Mouse (Mus musculus) cerebellum, postnatal 14 days (tissue): ENCODE measurements around the gene Mei1.
"Not testable (repeated sequence)": the region's sequence is repeated elsewhere in the genome, so short reads cannot be mapped to it uniquely, and the experiment has no call there.

ENCODE experiments used
- DNase-seq, 2 experiments: peaks; one replicate each; pipeline ENCODE4 v3.0.0; 2021; ENCODE audit warnings: mixed read lengths in 2 of 2

Mei1 gene

DNA sequence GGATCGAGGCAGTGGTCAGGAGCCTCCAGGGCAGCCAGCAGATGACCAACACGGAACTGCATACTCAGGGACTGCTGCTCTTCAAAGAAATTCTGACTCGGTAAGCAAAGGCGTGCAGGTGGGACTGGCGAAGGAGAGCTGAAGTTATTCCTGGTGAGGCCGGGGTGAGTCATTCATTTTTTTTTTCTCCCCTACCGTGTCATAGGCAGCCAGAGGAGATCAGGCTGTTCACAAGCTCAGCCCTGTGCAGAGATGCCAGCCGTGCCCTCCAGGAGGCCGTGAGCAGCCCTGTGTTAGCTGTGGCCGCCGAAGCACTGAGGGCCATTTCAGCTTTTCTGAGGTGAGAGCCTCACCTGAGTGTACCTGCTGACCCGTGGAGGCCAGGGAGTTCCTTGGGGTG is 16.3 kb downstream of the Mei1 start:
- DNase-seq, result no peak

DNA sequence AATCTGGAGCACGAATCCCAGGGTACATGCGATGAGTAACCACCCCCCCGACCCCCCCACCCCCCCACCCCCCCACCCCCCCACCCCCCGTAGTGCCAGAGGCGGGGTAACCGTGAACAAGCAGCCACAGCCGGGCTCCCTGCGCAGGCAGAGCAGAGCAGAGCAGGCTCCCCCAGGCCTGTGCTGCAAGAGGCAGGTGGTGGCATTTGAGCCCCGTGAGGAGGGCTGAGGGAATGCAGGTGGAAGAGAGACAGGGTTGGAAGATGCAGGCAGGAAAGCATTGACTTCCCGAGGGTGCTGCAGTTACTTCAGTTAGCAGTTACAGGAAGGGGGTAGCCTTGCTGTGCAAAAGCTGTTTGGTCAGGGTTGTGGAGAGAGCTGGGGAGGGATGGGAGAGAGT is 17.5 kb downstream of the Mei1 start:
- peak in 1 of 2 experiments; percentile 52 for DNase-seq

DNA sequence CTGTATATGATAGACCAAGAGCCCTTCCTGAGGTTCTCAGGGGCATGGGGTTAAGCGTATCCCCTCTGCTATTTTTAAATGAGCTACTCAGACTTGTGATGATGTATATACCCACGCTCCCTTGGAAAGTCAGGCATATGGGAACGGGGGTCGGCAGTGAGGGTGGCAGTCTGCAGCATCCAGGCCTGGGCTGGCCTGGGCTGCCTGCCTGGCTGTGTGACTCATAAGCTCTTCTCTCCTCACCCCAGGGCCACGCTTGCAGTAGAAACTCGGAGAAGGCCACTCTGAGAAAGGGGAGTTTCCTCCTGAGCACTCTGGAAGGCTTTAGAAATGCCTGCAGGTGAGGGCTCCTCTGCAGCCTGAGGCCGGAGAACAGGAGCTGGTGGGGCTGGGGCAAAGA is 21.3 kb downstream of the Mei1 start:
- DNase-seq, result no peak

DNA sequence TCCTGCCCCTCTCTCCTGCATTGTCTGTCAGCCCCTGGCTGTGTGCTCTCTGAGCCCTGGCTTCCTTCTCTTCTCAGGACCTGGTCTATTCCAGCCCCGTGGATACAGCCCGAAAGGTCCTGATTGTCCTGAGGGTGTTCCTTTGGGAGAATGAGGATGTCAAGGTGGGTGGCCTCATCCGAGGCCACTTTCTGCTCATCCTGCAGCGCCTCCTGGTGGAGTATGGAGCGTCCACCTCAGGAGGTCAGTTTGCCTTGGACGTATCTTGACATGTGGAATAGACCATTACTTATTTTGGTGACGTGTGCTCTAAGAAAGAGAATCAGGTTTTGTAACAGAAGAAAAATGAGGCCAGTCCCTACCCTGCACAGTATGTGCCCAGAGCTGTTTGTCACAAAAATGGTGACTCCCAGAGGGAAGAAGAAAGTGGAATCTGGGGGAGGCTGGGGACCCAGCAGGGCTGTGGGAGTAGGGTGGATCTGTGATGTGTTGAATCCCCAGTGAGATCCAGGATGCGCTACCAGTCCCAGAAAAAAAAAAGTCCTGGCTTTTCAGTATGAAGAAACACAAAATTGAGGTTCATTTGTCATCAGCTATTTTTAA is 37.3 kb downstream of the Mei1 start:
- peak; percentile 79 to 90 for DNase-seq

DNA sequence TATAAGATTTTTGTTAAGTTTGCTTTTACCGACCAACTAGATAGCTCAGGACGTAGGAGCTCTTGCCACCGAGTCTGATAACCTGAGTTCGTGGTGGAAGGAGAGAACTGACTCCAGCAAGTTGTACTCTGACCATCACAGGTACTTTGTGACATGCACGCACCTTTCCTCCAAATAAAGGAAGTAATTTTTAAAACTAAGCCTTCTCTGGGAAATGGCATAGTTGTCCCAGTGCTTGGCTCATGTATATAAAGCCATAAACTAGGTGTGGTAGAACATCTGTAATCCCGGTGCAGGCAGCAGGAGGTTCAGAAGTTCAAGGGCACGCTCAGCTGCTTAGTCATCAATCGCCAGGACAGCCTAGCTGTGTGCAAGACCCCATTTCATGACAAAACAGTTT is 50.7 kb downstream of the Mei1 start:
- DNase-seq, result no peak

DNA sequence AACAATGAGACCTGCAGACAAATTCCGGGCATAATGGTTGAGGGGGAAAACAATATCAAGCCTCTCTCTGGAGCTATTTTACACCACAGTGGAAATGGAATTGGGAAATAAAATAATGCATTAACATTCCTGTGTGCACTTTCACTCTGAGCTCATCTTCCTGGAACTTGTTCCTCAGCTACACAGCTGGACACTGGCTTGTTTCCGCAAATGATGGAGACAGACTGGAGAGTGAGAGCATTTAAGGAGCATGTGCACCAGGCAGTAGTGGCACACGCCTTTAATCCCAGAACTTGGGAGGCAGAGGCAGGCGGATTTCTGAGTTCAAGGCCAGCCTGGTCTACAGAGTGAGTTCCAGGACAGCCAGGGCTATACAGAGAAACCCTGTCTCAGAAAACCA is 56.9 kb downstream of the Mei1 start:
- DNase-seq, result not testable (repeated sequence)

DNA sequence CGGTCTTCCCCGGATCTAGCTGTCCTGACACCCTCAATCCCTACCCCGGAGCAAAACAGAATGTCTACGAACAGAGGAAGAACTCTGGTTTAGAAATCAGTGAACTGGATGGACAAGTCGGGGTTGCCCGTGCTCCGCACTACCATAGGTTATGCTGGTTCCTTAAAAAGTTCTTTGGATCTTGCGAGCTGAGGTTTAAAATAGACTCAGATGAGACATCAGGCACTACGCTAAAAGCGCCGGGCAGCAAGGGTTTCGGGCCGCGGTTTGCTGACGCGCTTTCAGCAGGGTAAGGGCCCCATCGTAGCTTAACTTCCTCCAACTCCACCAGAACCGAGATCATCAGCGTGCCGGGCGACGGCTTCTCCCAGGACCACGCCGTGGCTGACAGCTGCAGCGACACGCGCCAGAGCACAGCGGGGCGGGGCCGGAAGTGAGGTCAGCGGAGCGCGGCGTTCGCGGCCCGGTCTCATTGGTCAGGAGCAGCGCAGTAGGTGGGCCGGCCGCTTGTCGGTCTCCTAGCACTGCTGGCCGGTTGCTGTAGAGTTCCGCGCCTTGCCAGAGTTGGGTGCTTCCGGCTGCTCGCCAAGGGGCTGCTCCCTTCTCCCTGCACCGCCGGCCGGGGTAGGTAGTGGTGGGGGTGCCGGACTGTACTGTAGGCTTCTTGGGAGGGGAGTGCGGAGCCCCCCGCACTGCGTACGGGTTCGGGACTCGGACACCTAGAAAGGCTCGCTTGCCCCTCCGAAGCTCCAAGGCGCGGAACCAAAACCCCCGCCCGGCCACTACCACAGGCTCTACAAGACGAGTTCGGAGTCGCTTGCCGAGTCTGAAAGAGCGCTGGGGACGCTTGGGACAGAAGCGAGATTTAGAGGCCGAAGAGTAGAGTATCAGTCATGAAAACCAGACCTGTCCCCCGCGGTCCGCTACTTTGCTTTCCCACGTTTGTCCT is 57.9 kb downstream of the Mei1 start, which contains the start of gene Ccdc134:
Gene Ccdc134 (plus strand): TSS at position 497 of the 949 bp plus-strand sequence.
- peak; percentile 99 for DNase-seq

DNA sequence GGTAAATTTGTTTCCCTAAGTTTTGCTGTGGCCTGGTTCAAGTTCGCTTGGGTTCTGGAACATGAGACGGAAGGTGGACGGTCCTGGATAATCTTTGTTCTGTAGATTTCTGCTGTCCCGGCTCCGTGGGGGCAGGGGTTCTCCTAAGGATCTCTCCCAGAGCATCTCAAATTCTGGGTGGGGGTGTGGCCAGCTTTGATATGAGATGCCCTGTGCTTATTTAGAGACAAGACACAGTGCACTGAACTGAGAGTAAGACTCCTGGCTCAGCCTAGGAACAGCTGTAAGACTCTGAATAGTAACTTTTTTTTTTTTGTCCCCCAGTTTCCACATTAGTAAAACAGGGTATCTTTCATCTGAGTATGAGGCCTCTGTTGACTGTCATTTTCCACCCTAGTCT is 58.6 kb downstream of the Mei1 start:
- DNase-seq, result no peak

DNA sequence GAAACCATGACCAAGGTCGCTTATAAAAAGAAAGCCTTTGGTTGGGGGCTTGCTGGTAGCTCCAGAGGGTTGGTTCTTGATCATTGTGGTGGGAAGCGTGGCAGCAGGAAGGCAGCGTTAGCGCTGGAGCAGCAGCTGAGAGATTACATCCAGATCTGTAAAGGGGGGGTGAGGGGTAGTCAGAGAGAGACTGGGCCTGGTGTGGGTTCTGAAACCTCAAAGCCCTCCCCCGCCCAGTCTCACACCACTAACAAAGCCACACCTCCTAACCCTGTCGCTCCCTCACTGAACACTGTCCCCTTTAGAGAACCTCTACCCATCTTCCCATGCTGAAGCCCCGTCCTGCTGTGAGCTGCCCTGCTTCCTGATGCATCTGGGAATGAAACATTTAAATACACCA is 60.8 kb downstream of the Mei1 start:
- no peak for DNase-seq

DNA sequence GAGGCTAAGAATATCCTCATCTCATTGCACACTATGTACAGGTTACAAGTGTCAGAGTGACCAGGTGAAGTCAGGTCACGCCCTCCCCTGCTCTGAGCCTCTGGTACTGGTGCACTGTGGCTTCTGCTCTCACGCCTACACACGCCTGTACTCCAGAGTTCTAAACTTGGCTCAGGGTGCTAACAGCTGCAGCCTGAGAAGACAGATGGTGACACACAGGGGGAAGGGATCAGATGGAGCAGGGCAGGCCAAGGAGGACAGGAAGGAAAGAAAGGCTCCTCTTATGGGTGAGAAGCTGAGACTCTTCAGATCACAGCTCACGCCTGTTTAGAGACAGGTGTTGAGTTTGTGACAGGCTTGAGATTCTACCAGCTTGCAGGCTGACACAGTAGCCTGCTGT is 65.6 kb downstream of the Mei1 start:
- no peak for DNase-seq

DNA sequence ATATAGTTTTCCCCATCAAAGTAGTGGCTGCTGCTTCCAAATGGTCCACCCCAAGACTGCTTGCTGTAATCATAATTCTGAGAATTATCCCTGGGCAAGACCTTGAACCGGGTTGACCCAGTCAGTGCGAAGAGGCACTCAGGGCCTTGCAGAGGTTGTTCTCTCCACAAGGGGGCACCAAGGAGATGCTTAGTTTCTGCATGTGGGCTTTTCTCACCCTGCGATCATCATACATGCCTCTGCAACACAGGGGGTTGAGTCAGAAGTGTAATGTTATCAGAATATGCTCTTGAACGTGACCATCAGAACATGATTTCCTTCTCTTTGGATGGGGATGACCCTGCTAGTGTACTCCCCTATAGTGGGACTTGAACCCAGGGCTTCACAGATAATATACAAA is 68.8 kb downstream of the Mei1 start:
- DNase-seq, result peak; percentile 82 to 83

DNA sequence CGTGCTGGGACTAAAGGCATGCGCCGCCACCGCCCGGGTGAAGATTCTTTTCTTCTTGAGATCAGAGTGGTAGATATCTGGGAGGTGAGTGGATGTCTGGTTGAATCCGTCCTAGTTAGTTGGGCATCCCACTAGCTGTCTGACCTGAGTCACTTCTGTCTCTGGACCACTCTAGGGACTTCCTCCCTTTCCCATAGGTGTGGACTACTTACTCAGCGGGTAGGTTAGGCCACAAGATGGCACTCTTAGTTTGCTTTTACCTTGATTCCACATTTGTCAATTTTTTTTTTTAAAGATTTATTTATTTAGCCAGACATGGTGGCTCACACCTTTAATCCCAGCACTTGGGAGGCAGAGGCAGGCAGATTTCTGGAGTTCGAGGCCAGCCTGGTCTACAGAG is 69.4 kb downstream of the Mei1 start:
- peak; percentile 63 to 64 for DNase-seq

DNA sequence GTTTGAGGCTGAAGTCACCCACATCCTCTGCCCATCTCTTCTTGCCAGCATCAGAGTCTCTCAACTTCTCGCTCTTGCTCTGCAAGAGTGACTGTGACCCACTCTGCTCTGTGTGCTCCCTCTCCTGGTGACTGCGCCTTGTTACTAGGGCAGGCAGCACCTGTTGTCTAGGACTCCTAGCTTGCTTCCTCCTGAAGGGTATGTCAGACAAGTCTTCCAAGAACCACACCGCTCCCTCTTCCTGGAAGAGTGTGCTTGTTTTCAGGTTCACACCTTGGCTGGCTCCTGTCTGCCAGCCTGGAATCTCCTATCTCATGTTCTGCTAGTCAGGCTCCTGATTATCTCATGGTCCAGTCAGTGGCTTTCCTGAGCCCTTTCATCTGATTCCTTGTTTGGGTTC is 70.6 kb downstream of the Mei1 start:
- DNase-seq, result no peak

DNA sequence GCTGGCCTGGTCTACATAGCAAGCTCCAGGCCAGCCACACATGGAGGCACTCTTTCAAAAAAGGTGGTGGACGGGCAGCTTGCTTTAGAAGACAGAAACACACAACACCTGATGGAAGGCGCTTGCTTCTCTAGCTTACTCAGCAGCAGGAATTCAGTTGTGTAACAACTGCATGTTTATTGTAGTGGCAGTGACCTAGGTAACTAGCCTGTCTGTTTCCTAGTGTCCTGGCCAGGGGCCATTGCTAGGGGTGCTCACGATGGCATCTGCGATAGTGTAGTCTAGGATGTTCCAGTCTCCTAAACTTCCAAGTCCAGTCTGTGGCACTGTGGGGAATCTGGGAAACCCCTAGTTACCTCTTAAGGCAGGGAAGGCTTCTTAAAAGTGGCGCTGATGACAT is 74.4 kb downstream of the Mei1 start:
- DNase-seq, result no peak

DNA sequence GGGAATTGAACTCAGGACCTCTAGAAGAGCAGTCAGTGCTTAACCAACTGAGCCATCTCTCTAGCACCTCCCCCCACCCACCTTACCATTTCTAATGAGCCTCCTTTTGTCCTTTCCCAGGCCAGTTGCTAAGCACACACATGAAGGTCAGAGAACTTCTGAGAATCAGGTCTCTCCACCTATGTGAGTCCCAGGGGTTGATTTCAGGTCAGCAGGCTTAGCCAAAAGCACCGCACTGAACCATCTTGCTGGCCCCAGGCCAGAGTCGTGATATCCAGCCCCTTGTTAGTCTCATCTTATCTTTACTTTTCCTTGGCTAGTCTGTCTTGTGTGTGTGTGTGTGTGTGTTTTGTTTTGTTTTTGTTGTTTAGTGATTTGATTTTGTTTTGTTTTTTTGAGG is 75.6 kb downstream of the Mei1 start:
- DNase-seq, result no peak

DNA sequence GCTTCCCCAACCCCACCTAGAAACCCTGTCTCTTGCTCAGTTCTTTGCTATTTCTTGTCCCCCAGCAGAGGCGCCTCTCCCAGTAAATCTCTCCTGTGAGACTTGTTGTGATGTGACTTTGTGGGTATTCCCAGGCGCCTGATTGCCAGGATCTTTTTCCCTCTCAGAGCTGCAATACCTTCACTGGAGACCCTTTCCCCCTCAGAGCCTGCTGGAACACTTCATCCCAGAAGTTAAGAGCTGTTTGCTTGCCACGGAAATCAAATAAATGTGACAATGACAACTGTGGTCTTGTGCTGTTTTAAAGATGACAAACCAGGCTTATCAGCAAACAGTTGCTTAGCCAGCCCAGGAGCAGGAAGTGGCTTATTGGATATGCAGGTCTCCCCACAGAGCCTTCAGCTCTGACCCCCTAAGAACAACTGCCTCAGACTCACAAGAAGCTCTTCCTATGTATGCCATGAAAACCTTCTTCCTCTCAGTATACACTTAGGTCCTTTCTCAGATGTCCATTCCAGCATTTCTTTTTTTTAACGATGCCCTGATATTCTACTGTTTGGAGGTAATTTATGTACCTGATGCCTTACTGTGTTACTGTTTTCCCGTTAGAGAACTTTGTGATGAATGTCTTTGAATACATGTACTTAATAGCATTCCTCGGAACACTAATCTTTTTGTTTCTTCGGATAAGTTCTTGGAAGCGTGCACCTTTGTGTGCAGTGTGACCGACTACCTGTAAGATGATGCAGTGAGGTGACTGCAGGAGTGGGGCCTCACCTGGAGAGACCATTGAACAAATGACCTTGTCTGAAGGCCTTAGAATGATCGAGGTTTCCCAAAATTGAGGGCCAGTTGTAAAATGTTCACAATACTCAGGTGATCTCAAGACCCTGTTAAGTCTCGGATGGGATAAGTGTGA is 76.3 kb downstream of the Mei1 start:
- no peak for DNase-seq

DNA sequence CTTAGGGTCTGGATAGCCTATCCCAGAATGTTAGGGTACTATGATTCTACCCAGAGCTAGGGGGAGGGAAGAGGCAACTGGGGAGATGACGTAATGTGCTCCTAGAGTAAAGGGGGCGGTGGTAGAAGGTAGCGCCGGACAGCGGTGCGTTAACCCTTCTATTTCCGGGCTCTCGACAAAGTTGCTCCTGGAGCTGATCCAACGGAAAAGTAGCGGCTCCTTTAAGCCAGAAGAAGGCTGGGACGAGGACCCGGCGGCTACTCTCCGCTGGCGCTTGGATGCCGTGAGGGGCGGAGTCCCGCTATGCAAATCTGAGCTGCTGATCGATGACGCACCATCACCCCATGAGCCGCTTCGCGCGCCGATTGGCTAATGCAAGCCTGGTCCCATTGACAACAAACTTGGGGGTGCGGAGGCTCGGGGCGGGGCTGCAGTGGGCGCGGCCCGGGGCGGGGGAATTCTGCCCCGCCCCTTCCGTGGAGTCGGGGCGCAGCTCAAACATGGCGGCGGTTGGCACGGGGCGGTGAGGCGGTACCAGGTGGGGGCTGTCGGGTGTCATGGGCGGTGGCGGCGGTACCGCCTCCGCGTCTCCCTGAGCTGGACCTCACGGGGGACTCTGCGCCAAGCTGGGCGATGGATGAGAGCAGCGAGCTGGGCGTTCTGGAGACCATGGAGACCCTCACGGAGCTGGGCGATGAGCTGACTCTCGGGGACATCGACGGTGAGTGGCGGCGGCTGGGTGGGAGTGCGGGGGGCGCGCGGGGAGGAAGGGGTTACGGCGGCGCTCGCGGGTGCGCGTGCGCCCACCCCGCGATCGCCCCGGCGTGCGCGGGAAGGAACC is 77.2 kb downstream of the Mei1 start, which contains the start of gene Srebf2:
Gene Srebf2 (plus strand): TSS at position 412 of the 841 bp plus-strand sequence.
- DNase-seq, result peak; percentile 98 to 99

DNA sequence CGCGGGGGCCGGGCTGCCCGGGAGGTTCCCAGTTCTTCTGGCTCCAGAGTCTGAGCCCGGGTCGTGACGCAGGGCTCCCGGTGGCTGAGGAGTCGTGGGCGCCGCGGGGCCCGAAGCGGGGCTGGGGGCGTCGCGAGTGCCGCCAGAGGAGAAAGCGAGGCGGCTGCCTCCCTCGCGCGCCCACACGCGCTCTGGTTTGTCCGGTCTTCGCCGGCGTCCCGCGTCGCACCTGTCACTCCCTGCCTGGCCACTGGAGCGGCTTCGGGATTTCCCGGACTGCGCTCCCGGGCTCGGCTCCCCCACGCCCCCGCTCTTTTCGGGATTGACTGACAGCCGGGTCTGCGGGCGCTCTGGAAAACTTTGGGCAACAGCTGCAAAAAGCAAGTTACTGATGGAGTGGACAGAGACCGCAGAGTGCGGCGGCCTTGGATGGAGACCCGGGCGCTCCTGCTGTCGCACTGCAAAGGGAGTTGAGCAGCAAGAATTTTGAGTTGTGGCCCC is 77.9 kb downstream of the Mei1 start:
- peak; percentile 71 for DNase-seq

DNA sequence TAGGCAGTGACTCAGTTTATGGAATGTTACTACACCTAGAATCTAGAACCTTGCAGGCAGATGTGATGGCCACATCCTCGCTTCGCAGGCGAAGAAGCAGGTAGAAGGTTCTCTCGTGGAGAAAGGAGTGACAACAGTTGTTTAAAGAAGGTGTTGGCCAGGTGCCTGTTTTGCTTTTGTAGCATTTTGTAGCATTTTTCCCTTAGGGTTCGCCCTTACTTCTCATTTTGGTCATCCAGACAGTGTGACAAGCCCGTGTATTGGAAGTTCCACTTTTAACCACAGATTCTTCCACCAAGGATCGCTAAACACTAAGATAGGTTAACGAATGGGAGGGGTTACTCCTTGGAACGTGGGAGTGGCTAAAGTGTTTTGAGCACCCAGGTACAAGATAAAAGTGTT is 78.7 kb downstream of the Mei1 start:
- DNase-seq, result no peak

DNA sequence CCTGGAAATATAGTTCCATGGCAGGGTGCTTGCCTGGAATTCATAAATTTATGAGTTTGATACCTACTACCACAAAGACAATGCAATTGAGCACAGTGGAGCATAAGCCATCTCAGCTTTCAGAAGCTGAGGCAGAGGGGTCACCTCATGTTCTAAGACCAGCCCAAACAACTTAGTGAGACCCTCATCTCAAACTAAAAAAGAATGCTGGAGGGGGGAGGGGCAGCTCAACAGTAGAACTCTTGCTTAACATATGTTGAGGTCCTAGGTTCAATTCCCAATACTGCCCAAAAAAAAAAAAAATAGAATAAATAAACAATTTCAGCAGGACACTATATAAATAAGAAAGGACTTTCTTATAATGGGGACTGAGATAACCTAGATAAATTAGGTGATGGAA is 80.2 kb downstream of the Mei1 start:
- no peak for DNase-seq

DNA sequence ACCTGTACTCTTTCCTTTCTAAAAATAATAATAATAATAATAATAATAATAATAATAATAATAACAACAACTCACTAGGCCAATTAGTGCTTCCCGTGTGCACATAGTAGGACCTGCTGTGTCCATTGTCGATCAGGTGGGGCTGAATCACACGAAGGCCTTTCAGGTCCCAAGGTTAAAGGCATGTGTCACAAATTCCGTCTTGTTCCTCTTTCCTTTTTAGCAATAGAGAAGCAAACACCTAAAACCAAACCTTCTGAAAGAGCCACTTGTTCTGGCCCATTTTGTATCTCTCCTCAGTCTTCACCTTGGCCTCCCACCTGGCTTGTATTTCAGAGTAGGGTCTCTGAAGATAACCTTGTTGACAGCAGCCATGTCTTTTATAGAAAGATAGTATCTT is 81.4 kb downstream of the Mei1 start:
- DNase-seq, result no peak

DNA sequence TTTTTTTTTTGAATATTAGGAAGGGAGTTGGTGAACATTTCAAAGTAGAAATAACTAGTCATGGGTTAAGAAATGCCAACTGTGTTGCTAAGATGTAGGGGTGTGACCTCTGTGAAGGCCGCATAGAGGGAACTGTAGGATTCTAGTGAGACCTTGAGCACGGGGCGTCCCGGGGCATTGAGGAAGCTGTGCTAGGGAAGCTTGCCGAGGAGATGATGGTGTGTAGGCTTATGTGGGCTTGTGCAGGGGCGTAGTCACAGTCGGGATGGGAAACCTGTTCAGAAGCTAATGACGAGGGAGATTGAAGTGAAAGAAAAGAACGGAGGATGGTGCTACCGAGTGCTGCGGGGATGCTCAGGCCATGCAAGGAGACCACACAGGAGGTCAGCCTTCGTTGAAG is 82.2 kb downstream of the Mei1 start:
- no peak for DNase-seq
